Mouse (Mus musculus): Measurements from ENCODE around the gene Syngap1. TPM values are rescaled to one million over a fixed set of nuclear protein-coding genes. Genes with fewer than 3 reads are reported as not detected.

Gene Syngap1
- polyA plus RNA-seq, 1 experiment from 2014 or later = 1.8 TPM

GRCm38 (mm10) chr17:26945824-26946495 is 4.9 kb downstream of the Syngap1 start:
- 32% methylated on average over 13 of the region's 13 CpGs for WGBS
- DNase-seq = no peak
- H3K9ac ChIP-seq = peak overlapping the region; percentile 65
- H3K4me3 ChIP-seq (ENCODE audit: low read depth, low read length) = peak overlapping the region; percentile 46
- peak overlapping the region; percentile 80 for H3K27ac ChIP-seq (ENCODE audit: low read depth)
- no peaks in the 10 kb centered on the region for H3K27me3 ChIP-seq (ENCODE audit: insufficient read depth, low read length)
- H3K4me2 ChIP-seq = peak overlapping the region; percentile 86
- ATAC-seq (ENCODE audit: insufficient read depth) = no peak
- H3K4me1 ChIP-seq (ENCODE audit: insufficient read depth) = peaks cover 22% of the 10 kb centered on the region
- H3K9me3 ChIP-seq (ENCODE audit: low read depth, low read length) = no peaks in the 10 kb centered on the region
- no peak for TF ChIP-seq CTCF (IDR thresholded peaks at IDR 0.05; ENCODE audit: low read depth)
- no peaks in the 10 kb centered on the region for H3K36me3 ChIP-seq (ENCODE audit: insufficient read depth)

- Histone ChIP-seq H3K9me3 (ENCODE audit: low read depth, low read length) (no peaks in the 10 kb centered on the region), H3K4me3 (ENCODE audit: low read depth, low read length) (peak overlapping the region; percentile 46), H3K27ac (ENCODE audit: low read depth) (peak overlapping the region; percentile 80), H3K4me1 (ENCODE audit: insufficient read depth) (peaks cover 28% of the 10 kb centered on the region), H3K9ac (peak overlapping the region; percentile 65), H3K27me3 (ENCODE audit: insufficient read depth, low read length) (no peaks in the 10 kb centered on the region), H3K36me3 (ENCODE audit: insufficient read depth) (no peaks in the 10 kb centered on the region), H3K4me2 (peak overlapping the region; percentile 86)
- ATAC-seq (ENCODE audit: insufficient read depth) = peak; percentile 23
- DNase-seq = peak; percentile 69
- TF ChIP-seq CTCF (IDR thresholded peaks at IDR 0.05; ENCODE audit: low read depth) = no peak
- WGBS = 2% methylated on average over 37 of the region's 37 CpGs
Observed at GRCm38 (mm10) chr17:26946567-26946966, 5.5 kb downstream of the Syngap1 start.

- no peak for DNase-seq
- no peak for ATAC-seq (ENCODE audit: insufficient read depth)
- peak overlapping the region; percentile 65; the same call in 1 of the 2 replicates for H3K9ac ChIP-seq
- H3K36me3 ChIP-seq (ENCODE audit: insufficient read depth) = no peaks in the 10 kb centered on the region
- 53% methylated on average over 12 of the region's 12 CpGs for WGBS
- peak overlapping the region; percentile 86 for H3K4me2 ChIP-seq
- TF ChIP-seq CTCF (IDR thresholded peaks at IDR 0.05; ENCODE audit: low read depth) = no peak
- no peaks in the 10 kb centered on the region for H3K9me3 ChIP-seq (ENCODE audit: low read depth, low read length)
- H3K27me3 ChIP-seq (ENCODE audit: insufficient read depth, low read length) = no peaks in the 10 kb centered on the region
- H3K27ac ChIP-seq (ENCODE audit: low read depth) = peak overlapping the region; percentile 80; the same call in 1 of the 2 replicates
- peaks cover 36% of the 10 kb centered on the region for H3K4me1 ChIP-seq (ENCODE audit: insufficient read depth)
- no peak overlapping the region for H3K4me3 ChIP-seq (ENCODE audit: low read depth, low read length)
Observed at GRCm38 (mm10) chr17:26947231-26948100, 6.4 kb downstream of the Syngap1 start.

GRCm38 (mm10) chr17:26948316-26949050 is 7.4 kb downstream of the Syngap1 start:
- no peak for TF ChIP-seq CTCF (IDR thresholded peaks at IDR 0.05; ENCODE audit: low read depth)
- Histone ChIP-seq H3K4me1 (ENCODE audit: insufficient read depth) (peaks cover 44% of the 10 kb centered on the region), H3K9ac (peak overlapping the region; percentile 77), H3K27me3 (ENCODE audit: insufficient read depth, low read length) (no peaks in the 10 kb centered on the region), H3K4me2 (peak overlapping the region; percentile 96), H3K36me3 (ENCODE audit: insufficient read depth) (no peaks in the 10 kb centered on the region), H3K9me3 (ENCODE audit: low read depth, low read length) (no peaks in the 10 kb centered on the region), H3K4me3 (ENCODE audit: low read depth, low read length) (peak overlapping the region; percentile 64), H3K27ac (ENCODE audit: low read depth) (peak overlapping the region; percentile 58; the same call in 1 of the 2 replicates)
- DNase-seq (peak; percentile 54), ATAC-seq (ENCODE audit: insufficient read depth) (no peak)
- WGBS = under 1% methylated on average over 52 of the region's 87 CpGs

GRCm38 (mm10) chr17:26949051-26949577 is 8.1 kb downstream of the Syngap1 start:
- DNase-seq (peak; percentile 45), ATAC-seq (ENCODE audit: insufficient read depth) (no peak)
- peak overlapping the region; percentile 64 for H3K4me3 ChIP-seq (ENCODE audit: low read depth, low read length)
- peak overlapping the region; percentile 96 for H3K4me2 ChIP-seq
- TF ChIP-seq CTCF (IDR thresholded peaks at IDR 0.05; ENCODE audit: low read depth) = peak; percentile 52
- peak overlapping the region; percentile 77 for H3K9ac ChIP-seq
- H3K27me3 ChIP-seq (ENCODE audit: insufficient read depth, low read length) = no peaks in the 10 kb centered on the region
- H3K27ac ChIP-seq (ENCODE audit: low read depth) = peak overlapping the region; percentile 60; the same call in 1 of the 2 replicates
- peaks cover 47% of the 10 kb centered on the region for H3K4me1 ChIP-seq (ENCODE audit: insufficient read depth)
- no peaks in the 10 kb centered on the region for H3K9me3 ChIP-seq (ENCODE audit: low read depth, low read length)
- no peaks in the 10 kb centered on the region for H3K36me3 ChIP-seq (ENCODE audit: insufficient read depth)
- WGBS = 11% methylated on average over 12 of the region's 14 CpGs

GRCm38 (mm10) chr17:26949866-26950265 is 8.8 kb downstream of the Syngap1 start:
- Histone ChIP-seq H3K27ac (ENCODE audit: low read depth) (peak overlapping the region; percentile 36; the same call in 1 of the 2 replicates), H3K36me3 (ENCODE audit: insufficient read depth) (peaks cover 5% of the 10 kb centered on the region; the same call in 1 of the 2 replicates), H3K4me2 (peak overlapping the region; percentile 96), H3K4me1 (ENCODE audit: insufficient read depth) (peaks cover 47% of the 10 kb centered on the region), H3K9me3 (ENCODE audit: low read depth, low read length) (no peaks in the 10 kb centered on the region), H3K4me3 (ENCODE audit: low read depth, low read length) (no peak overlapping the region), H3K27me3 (ENCODE audit: insufficient read depth, low read length) (no peaks in the 10 kb centered on the region), H3K9ac (no peak overlapping the region; the same call in 1 of the 2 replicates)
- no peak for DNase-seq
- no peak for TF ChIP-seq CTCF (IDR thresholded peaks at IDR 0.05; ENCODE audit: low read depth)
- no peak for ATAC-seq (ENCODE audit: insufficient read depth)
- 46% methylated on average over 5 of the region's 5 CpGs for WGBS
